Mouse (Mus musculus) retina, embryonic 14.5 days (tissue): ENCODE measurements around the gene Sema4c.

Source experiments
- DNase-seq: peaks from one replicate; pipeline ENCODE4 v3.0.0-alpha.2; 2015; ENCODE audit warnings: low spot score

Sema4c gene

GRCm38 (mm10) chr1:36558031-36558993 is at the start of gene Sema4c:
Gene Sema4c (minus strand): TSS chr1:36558349.
- DNase-seq, result peak; percentile 78

- DNase-seq, result no peak
Observed at GRCm38 (mm10) chr1:36606951-36607350, 48.8 kb upstream of the Sema4c start.

GRCm38 (mm10) chr1:36604254-36605156 is 46.4 kb upstream of the Sema4c start:
- DNase-seq, result no peak

GRCm38 (mm10) chr1:36603361-36603760 is 45.2 kb upstream of the Sema4c start:
- DNase-seq, result no peak

GRCm38 (mm10) chr1:36602271-36602670 is 44.1 kb upstream of the Sema4c start:
- no peak for DNase-seq

GRCm38 (mm10) chr1:36598411-36598810 is 40.3 kb upstream of the Sema4c start:
- no peak for DNase-seq

GRCm38 (mm10) chr1:36596114-36596513 is 38.0 kb upstream of the Sema4c start:
- DNase-seq, result peak; percentile 25

GRCm38 (mm10) chr1:36595167-36595931 is 37.2 kb upstream of the Sema4c start:
- DNase-seq, result peak; percentile 29

- DNase-seq, result no peak
Observed at GRCm38 (mm10) chr1:36593099-36593498, 35.0 kb upstream of the Sema4c start.

- DNase-seq, result no peak
Observed at GRCm38 (mm10) chr1:36591408-36591807, 33.3 kb upstream of the Sema4c start.

GRCm38 (mm10) chr1:36590664-36591063 is 32.5 kb upstream of the Sema4c start:
- no peak for DNase-seq

- DNase-seq, result no peak
Observed at GRCm38 (mm10) chr1:36589486-36589885, 31.3 kb upstream of the Sema4c start.

GRCm38 (mm10) chr1:36588476-36589450 is 30.6 kb upstream of the Sema4c start:
- no peak for DNase-seq

- DNase-seq, result no peak
Observed at GRCm38 (mm10) chr1:36587860-36588259, 29.7 kb upstream of the Sema4c start.

- no peak for DNase-seq
Observed at GRCm38 (mm10) chr1:36586288-36586687, 28.1 kb upstream of the Sema4c start.

- DNase-seq, result no peak
Observed at GRCm38 (mm10) chr1:36583408-36584116, 25.4 kb upstream of the Sema4c start.

- DNase-seq, result no peak
Observed at GRCm38 (mm10) chr1:36582211-36582610, 24.1 kb upstream of the Sema4c start.

- DNase-seq, result no peak
Observed at GRCm38 (mm10) chr1:36581260-36581659, 23.1 kb upstream of the Sema4c start.

- peak; percentile 63 for DNase-seq
Observed at GRCm38 (mm10) chr1:36580384-36581207, 22.4 kb upstream of the Sema4c start.
